Mouse (Mus musculus) liver, embryonic 13.5 days (tissue): ENCODE data around the gene Furin. TPM values are rescaled to one million over a fixed set of nuclear protein-coding genes. Genes with fewer than 3 reads are reported as not detected.

Source experiments
- ATAC-seq: fragments of 200-750 bp; cut with Nextera tagmentation; 2 replicates; pipeline ENCODE4 v1.8.0; 2017; ENCODE audit warnings: low read depth, mild to moderate bottlenecking, moderate number of reproducible peaks, moderate library complexity
- DNase-seq: peaks from one replicate; pipeline ENCODE4 v3.0.0; 2022
- H3K27ac ChIP-seq: fragments of 300-500 bp; sonication (generic); 2 replicates; pipeline ENCODE4 v1.5.1; 2015; ENCODE audit warnings: moderate library complexity, mild to moderate bottlenecking, inconsistent platforms
- H3K27me3 ChIP-seq: fragments of 300-500 bp; sonication (generic); 2 replicates; pipeline ENCODE4 v1.6.1; 2015; ENCODE audit warnings: mild to moderate bottlenecking, inconsistent platforms
- H3K36me3 ChIP-seq: fragments of 300-500 bp; sonication (generic); 2 replicates; pipeline ENCODE4 v1.6.1; 2015; ENCODE audit warnings: mild to moderate bottlenecking, inconsistent platforms
- H3K4me1 ChIP-seq: fragments of 300-500 bp; sonication (generic); replicated peaks from 2 replicates; pipeline ENCODE4 v1.6.1; 2015; ENCODE audit warnings: inconsistent platforms
- H3K4me2 ChIP-seq: fragments of 300-500 bp; sonication (generic); 2 replicates; pipeline ENCODE4 v1.6.1; 2015; ENCODE audit warnings: inconsistent platforms, mild to moderate bottlenecking, moderate library complexity
- H3K4me3 ChIP-seq: fragments of 300-500 bp; sonication (generic); replicated peaks from 2 replicates; pipeline ENCODE4 v1.5.1; 2015; ENCODE audit warnings: mild to moderate bottlenecking, inconsistent platforms
- H3K9ac ChIP-seq: fragments of 300-500 bp; sonication (generic); 2 replicates; pipeline ENCODE4 v1.6.1; 2015; ENCODE audit warnings: mild to moderate bottlenecking, inconsistent platforms
- H3K9me3 ChIP-seq: fragments of 300-500 bp; sonication (generic); replicated peaks from 2 replicates; pipeline ENCODE4 v1.6.1; 2016; ENCODE audit warnings: inconsistent platforms
- whole genome bisulfite sequencing: fragments of 180-500 bp; shearing (Covaris S2); methylation state at CpG from one replicate; pipeline ENCODE4 v1.1.7; 2015; ENCODE audit not compliant: insufficient replicate concordance; 5-methylcytosine and 5-hydroxymethylcytosine counted together
- polyA plus RNA-seq: library from polyadenylated mRNA; unstranded; fragments of >200 nt; fragmentation: Nextera tagmentation; extraction: Ambion mirVana; gene quantifications from 2 replicates; pipeline ENCODE4 v1.2.1, GENCODE M21; 2015

Gene Furin
- polyA plus RNA-seq, 1 experiment from 2014 or later: 3.8 TPM

DNA sequence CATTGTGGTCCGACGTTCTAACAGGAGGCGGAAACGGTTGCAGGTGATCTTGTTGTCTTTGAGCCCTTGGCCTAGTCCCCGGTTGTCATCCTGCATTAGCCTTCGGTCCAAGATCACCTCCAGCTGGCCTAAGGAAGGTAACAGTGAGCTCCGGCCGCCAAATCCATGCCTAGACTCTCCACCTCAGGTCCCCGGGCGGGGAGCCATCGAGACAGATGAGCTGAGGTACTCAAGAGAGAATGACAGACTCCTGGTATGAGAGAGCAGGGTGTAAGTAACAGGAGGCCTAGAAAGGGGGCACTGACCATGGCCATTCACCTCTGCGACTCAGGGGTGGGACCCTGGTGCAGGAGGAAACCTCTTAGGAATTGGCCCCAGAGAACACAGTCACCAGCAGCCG is 48.9 kb downstream of the Furin start:
- Histone ChIP-seq H3K4me1 (peaks cover 3% of the 10 kb centered on the region), H3K4me3 (no peak overlapping the region), H3K36me3 (peaks cover 43% of the 10 kb centered on the region), H3K9ac (no peak overlapping the region), H3K9me3 (no peaks in the 10 kb centered on the region), H3K27ac (no peak overlapping the region), H3K27me3 (no peaks in the 10 kb centered on the region), H3K4me2 (no peak overlapping the region)
- ATAC-seq (no peak), DNase-seq (no peak)
- 83% methylated on average over 13 of the region's 13 CpGs for whole genome bisulfite sequencing

DNA sequence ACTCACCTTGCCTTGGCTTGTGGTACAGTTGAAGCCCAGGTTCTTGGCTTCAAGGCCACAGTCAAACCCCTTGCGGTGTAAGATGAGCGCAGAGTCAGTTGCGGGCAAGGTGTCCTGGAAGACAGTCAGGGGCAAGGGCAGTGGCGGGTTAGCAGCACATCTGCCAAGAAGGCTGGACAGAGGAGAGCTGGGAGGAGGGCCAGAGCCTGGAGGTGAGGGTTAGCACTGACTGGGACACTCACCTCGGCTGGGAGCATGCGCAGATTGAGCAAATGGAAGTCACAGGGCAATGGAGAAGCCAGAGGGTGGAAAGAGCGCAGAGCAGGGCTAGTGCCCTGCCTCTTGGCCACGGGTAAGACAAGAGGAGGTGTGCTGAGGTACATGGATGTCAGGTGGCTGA is 52.3 kb downstream of the Furin start:
- WGBS: 83% methylated on average over 8 of the region's 8 CpGs
- Histone ChIP-seq H3K4me1 (peaks cover 14% of the 10 kb centered on the region), H3K27ac (no peak overlapping the region), H3K9ac (no peak overlapping the region), H3K36me3 (peaks cover 31% of the 10 kb centered on the region), H3K4me2 (no peak overlapping the region), H3K9me3 (no peaks in the 10 kb centered on the region), H3K27me3 (no peaks in the 10 kb centered on the region), H3K4me3 (no peak overlapping the region)
- ATAC-seq: no peak
- no peak for DNase-seq

DNA sequence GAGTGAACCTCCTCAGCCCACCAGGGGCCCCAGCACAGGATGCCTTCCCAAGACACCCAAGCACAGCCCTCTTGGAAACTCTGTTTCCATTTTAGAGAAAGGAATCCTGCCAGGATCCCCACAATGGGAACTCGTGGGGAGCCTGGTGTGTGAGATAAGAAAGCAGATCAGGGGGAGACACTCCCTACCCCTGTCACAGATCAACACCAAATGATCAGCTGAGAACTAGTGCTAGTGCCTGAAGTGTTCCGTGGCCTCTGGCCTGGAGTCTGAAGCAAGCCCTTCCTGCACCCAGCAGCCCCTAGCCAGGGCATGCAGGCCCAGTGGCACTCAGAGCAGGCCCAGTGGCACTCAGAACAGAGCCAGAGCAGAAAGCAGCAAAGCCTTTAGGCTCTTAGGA is 54.4 kb downstream of the Furin start:
- peak; percentile 69 for ATAC-seq
- whole genome bisulfite sequencing: 7% methylated on average over 2 of the region's 2 CpGs
- peaks cover 30% of the 10 kb centered on the region for H3K4me1 ChIP-seq

DNA sequence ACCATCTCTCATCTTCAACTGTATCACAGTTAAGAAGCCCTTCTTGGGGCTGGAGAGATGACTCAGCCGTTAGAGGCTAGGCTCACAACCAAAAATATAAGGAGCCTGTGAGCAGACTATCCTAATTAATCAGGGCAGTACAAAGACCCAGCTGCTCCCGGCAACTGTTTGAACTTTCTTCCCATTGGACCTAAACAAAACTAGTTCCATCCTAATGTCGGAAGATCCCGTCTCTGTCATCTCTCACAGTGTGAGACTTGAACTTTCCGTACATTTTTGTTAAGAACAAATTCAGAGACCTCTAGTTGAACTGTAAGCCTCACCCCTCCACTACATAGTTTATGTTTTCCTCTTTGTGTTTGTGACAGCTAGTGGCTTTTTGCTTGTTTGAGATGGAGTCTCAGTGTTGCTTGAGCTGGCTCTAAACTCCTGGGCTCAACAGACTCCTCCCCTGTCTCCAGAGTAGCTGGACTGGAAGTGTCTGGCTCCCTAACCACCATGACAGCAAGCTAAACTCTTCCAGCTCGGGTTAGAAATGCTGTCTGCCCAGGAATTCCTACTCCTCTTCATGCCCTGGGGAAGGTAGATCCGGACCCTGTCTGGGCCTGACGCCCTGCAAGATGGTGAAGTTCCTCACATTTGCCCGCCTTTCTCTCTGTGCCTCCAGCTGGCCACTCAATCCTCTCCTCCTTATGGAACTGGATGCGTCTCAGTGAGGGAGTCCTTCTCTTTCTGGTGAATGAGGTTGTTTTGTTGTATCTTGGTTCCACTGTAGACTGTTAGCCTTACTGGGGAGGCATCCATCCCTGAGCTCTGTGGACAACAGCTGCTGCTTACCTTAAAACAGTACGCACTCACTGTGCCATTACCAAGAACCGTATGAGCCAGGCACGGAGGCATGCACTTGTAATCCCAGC is 57.3 kb downstream of the Furin start:
- H3K9ac ChIP-seq: no peak overlapping the region
- H3K27me3 ChIP-seq: no peaks in the 10 kb centered on the region
- H3K4me1 ChIP-seq: peaks cover 38% of the 10 kb centered on the region
- H3K4me2 ChIP-seq: no peak overlapping the region
- 65% methylated on average over 13 of the region's 13 CpGs for WGBS
- H3K4me3 ChIP-seq: no peak overlapping the region
- H3K27ac ChIP-seq: no peak overlapping the region
- DNase-seq: no peak
- peaks cover 19% of the 10 kb centered on the region for H3K36me3 ChIP-seq
- no peaks in the 10 kb centered on the region for H3K9me3 ChIP-seq
- no peak for ATAC-seq

More for the DNA sequence above, 54.4 kb downstream of the Furin start:
- H3K27ac ChIP-seq: no peak overlapping the region
- H3K9ac ChIP-seq: no peak overlapping the region
- H3K9me3 ChIP-seq: no peaks in the 10 kb centered on the region
- peaks cover 25% of the 10 kb centered on the region for H3K36me3 ChIP-seq
- H3K4me2 ChIP-seq: 0 out of 2 replicates have a peak overlapping the region, but pooled peaks have one; percentile 14
- no peak for DNase-seq
- no peak overlapping the region for H3K4me3 ChIP-seq
- no peaks in the 10 kb centered on the region for H3K27me3 ChIP-seq

DNA sequence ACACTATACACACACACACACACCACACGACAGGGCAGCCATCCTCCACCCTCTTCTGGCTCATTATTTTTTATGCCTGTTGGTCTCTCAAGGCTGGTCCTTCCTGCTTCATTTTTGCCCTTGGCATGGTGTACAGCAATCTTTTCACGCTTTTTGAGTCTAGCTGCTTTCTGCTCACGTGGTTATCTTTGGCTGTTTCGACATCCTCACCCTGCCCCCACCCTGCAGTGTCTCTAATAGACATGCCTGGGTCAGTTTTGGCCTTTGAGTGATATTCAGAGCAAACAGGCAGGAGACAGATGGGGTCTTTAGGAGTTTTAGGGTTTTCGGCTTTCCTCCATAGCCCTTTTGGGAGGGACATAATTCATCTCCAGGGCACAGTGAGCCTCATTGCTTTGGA is 58.4 kb downstream of the Furin start:
- 46% methylated on average over 5 of the region's 5 CpGs for WGBS
- no peak overlapping the region for H3K9ac ChIP-seq
- no peak overlapping the region for H3K4me3 ChIP-seq
- DNase-seq (no peak), ATAC-seq (no peak)
- no peak overlapping the region for H3K27ac ChIP-seq
- no peak overlapping the region for H3K4me2 ChIP-seq
- H3K36me3 ChIP-seq: peaks cover 16% of the 10 kb centered on the region
- H3K4me1 ChIP-seq: peaks cover 48% of the 10 kb centered on the region
- H3K9me3 ChIP-seq: no peaks in the 10 kb centered on the region
- H3K27me3 ChIP-seq: no peaks in the 10 kb centered on the region

DNA sequence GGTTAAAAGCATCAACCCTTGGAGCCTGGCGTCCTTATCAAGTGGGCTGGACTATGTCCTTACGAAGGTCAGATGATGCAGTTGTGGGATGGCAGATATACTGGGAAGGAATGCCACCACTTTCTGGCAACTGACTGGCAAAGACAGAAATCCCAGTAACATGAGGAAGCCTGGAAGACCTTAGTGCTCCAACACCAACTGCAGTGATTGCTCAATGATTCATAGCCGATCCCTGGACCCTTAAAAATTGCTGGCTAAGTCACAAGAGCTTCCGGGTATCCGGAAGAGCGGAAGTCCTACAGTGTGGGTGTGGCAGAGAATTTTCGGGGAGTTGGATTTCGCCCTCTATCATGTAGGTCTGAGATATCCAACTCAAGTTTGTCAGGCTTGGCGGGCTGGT is 59.1 kb downstream of the Furin start:
- Histone ChIP-seq H3K4me2 (no peak overlapping the region), H3K9me3 (no peaks in the 10 kb centered on the region), H3K27me3 (no peaks in the 10 kb centered on the region), H3K27ac (no peak overlapping the region), H3K9ac (no peak overlapping the region), H3K36me3 (peaks cover 11% of the 10 kb centered on the region), H3K4me3 (no peak overlapping the region), H3K4me1 (peaks cover 50% of the 10 kb centered on the region)
- DNase-seq: no peak
- WGBS: 78% methylated on average over 9 of the region's 9 CpGs
- ATAC-seq: no peak

DNA sequence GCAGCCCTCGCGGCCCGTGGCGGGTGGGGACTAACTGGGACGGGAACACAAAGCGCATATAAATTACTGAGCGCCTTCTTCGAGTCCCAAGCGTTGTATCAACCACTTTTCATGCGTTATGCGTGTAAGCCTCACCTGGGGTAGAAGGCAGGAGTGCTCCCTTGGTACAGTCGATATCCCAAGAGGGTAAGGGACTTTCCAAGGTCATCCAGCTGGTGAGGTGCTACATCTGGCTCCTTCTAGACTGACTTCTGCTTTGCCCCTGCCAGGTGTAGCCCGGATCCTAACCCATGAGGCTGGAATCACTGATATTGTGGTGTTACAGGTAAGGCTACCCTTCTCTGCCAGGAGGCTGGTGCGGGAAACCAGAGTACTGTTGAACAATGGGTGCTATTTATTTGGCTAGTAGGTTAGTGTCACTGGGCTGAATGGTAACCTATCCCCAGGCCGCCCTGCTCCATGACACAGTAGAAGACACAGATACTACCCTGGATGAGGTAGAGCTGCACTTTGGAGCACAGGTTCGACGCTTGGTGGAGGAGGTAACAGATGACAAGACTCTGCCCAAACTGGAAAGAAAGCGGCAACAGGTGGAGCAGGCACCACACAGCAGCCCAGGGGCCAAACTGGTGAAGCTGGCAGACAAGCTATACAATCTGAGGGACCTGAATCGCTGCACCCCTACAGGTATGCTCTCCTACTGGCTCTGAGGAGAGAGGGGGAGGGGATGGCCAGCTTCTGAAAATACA is 61.8 kb downstream of the Furin start:
- peaks cover 60% of the 10 kb centered on the region for H3K4me1 ChIP-seq
- peak overlapping the region; percentile 7; the same call in 1 of the 2 replicates for H3K27ac ChIP-seq
- ATAC-seq: no peak
- no peak for DNase-seq
- H3K9ac ChIP-seq: peak overlapping the region; percentile 76
- WGBS: 23% methylated on average over 19 of the region's 19 CpGs
- H3K36me3 ChIP-seq: no peaks in the 10 kb centered on the region
- no peaks in the 10 kb centered on the region for H3K27me3 ChIP-seq
- peak overlapping the region; percentile 64 for H3K4me3 ChIP-seq
- peak overlapping the region; percentile 84 for H3K4me2 ChIP-seq
- H3K9me3 ChIP-seq: no peaks in the 10 kb centered on the region

DNA sequence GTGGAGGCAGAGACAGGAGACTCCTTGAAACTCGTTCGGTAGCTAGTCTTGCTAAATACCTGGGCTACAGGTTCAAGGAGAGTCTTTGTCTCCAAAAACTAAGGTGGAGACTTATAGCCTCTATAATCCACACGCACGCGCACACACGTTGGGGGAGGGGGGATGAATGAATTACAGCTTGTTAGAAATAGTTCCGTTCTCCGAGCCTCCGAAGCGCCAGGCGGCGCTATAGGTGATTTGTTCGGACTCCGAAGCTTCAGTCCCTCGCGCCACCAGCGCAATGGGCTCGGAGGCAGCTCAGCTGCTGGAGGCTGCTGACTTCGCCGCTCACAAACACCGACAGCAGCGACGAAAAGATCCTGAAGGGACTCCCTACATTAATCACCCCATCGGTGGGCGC is 62.4 kb downstream of the Furin start, which contains the start of gene Hddc3:
Gene Hddc3 (plus strand): TSS at position 247 of the 400 bp plus-strand sequence.
- no peaks in the 10 kb centered on the region for H3K36me3 ChIP-seq
- peak within 1 kb of the TSS; percentile 84 for H3K4me2 ChIP-seq
- ATAC-seq (no peak), DNase-seq (peak; percentile 85)
- H3K4me3 ChIP-seq: peak within 1 kb of the TSS; percentile 64
- no peaks in the 10 kb centered on the region for H3K27me3 ChIP-seq
- WGBS: under 1% methylated on average over 25 of the region's 25 CpGs
- H3K4me1 ChIP-seq: peaks cover 65% of the 10 kb centered on the region
- peak within 1 kb of the TSS; percentile 76 for H3K9ac ChIP-seq
- H3K27ac ChIP-seq: peak within 1 kb of the TSS; percentile 7; the same call in 1 of the 2 replicates
- no peaks in the 10 kb centered on the region for H3K9me3 ChIP-seq

DNA sequence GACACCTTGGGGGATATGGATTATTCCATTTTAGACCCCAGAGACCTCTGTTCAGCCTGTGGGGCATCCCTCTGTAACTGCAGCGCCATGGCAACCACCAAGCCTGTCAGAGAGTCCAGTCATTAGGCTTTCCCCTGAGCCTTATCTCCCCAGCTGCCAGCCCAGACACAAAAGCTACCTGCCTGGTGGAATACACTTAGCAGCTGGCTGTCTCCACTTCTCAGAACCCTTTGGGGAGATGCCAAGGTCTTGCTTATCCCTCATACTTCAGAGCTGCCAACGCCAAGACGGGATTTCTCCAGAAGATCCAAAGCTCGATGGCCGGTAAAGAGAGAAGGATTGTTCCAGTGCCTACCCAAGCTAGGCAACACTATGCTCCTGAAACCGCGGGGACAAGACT is 63.4 kb downstream of the Furin start:
- Histone ChIP-seq H3K36me3 (peaks cover 7% of the 10 kb centered on the region), H3K4me2 (no peak overlapping the region), H3K4me3 (no peak overlapping the region), H3K9ac (no peak overlapping the region), H3K4me1 (peaks cover 57% of the 10 kb centered on the region), H3K9me3 (no peaks in the 10 kb centered on the region), H3K27ac (no peak overlapping the region), H3K27me3 (no peaks in the 10 kb centered on the region)
- 66% methylated on average over 7 of the region's 7 CpGs for WGBS
- ATAC-seq: no peak
- no peak for DNase-seq

DNA sequence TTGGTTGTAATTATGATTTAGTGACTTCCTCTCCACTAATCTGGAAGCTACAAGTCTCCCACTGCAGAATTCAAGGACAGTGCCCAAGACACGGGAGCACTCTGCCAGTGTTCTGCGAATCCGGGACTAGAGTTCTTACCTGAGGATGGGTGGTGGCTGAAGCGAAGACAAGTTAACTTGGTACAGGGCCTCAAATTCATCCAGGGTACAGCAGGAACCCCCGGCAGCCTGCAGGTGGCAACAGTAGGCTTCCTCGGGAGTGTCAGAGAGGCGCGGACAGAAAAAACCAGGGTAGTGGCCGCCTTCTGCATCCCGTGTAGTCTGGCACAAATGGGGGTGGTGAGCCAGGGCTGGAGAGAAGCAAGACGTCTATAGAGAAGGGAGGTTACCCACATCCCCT is 64.4 kb downstream of the Furin start, which contains the start of gene Unc45a:
Gene Unc45a (minus strand): TSS at position 213 of the 400 bp plus-strand sequence.
- H3K4me1 ChIP-seq: peaks cover 51% of the 10 kb centered on the region
- WGBS: 2% methylated on average over 11 of the region's 11 CpGs
- H3K36me3 ChIP-seq: peaks cover 17% of the 10 kb centered on the region
- ATAC-seq: peak; percentile 36
- H3K9me3 ChIP-seq: no peaks in the 10 kb centered on the region
- peak within 1 kb of the TSS; percentile 72 for H3K4me3 ChIP-seq
- DNase-seq: peak; percentile 75
- peak within 1 kb of the TSS; percentile 80 for H3K9ac ChIP-seq
- peak within 1 kb of the TSS; percentile 88 for H3K27ac ChIP-seq
- H3K4me2 ChIP-seq: peak within 1 kb of the TSS; percentile 87
- no peaks in the 10 kb centered on the region for H3K27me3 ChIP-seq
